Mouse (Mus musculus) heart, adult 2 months (tissue): ENCODE measurements around the gene Fxn. TPM values are rescaled to one million over a fixed set of nuclear protein-coding genes. Genes with fewer than 3 reads are reported as not detected.

Experiments used
- DNase-seq, 2 experiments: peaks; one replicate each; pipeline ENCODE4 v3.0.0; 2021
- H3K27ac ChIP-seq: fragments of 200-600 bp; 2 replicates; pipeline ENCODE4 v1.8.1; 2022
- H3K27me3 ChIP-seq: fragments of 200-500 bp; 2 replicates; pipeline ENCODE4 v1.6.1; 2012; ENCODE audit warnings: mild to moderate bottlenecking, low read length, inconsistent platforms, mixed read lengths; ENCODE audit not compliant: control insufficient read depth, insufficient read depth
- H3K36me3 ChIP-seq: fragments of 200-500 bp; 2 replicates; pipeline ENCODE4 v1.6.1; 2012; ENCODE audit warnings: low read length, inconsistent platforms; ENCODE audit not compliant: control insufficient read depth, insufficient read depth
- H3K4me1 ChIP-seq: fragments of 200-500 bp; 2 replicates; pipeline ENCODE4 v1.6.1; 2011; ENCODE audit warnings: low read length; ENCODE audit not compliant: control insufficient read depth, insufficient read depth
- H3K4me3 ChIP-seq: fragments of 200-600 bp; 2 replicates; pipeline ENCODE4 v1.8.1; 2022
- H3K79me2 ChIP-seq: fragments of 200-500 bp; replicated peaks from 2 replicates; pipeline ENCODE4 v1.6.1; 2012; ENCODE audit warnings: mild to moderate bottlenecking, inconsistent platforms, low read length, moderate library complexity, mixed read lengths; ENCODE audit not compliant: control insufficient read depth, insufficient read depth
- H3K9ac ChIP-seq: fragments of 200-500 bp; 2 replicates; pipeline ENCODE4 v1.6.1; 2012; ENCODE audit warnings: low read depth, mild to moderate bottlenecking, control low read depth, inconsistent platforms, low read length, mixed read lengths
- CTCF ChIP-seq: fragments of 200-600 bp; IDR thresholded peaks from 2 replicates; pipeline ENCODE4 v1.8.1; 2022; ENCODE audit warnings: antibody characterized with exemption, mild to moderate bottlenecking, moderate library complexity
- EP300 ChIP-seq: fragments of 200-500 bp; IDR thresholded peaks from 2 replicates; pipeline ENCODE4 v1.6.1; 2011; ENCODE audit warnings: low read depth, low read length, control low read depth; ENCODE audit not compliant: insufficient read depth
- POLR2A ChIP-seq: fragments of 200-500 bp; IDR thresholded peaks from 2 replicates; pipeline ENCODE4 v1.6.1; 2011; ENCODE audit warnings: mild to moderate bottlenecking, low read depth, low read length, control low read depth; ENCODE audit not compliant: insufficient read depth
- WGBS: fragments of 180-500 bp; shearing (Covaris S2); methylation state at CpG from one replicate; pipeline ENCODE4 v1.1.7; 2018; 5-methylcytosine and 5-hydroxymethylcytosine counted together
- intact Hi-C: fragments of 180-260 bp; cut with DNase I; formaldehyde crosslinking; loops from one replicate; pipeline ENCODE4 v1.15.1; 2025
- polyA plus RNA-seq: library from polyadenylated mRNA; depleted of rRNA; stranded (reverse); fragments of >200 nt; gene quantifications from 2 replicates; pipeline ENCODE4 v1.2.3, GENCODE M21; 2012
- total RNA-seq, 2 experiments: library from RNA; stranded (reverse); gene quantifications; 2 replicates each; pipeline ENCODE4 v1.2.3; 2021

Fxn gene
- total and polyA plus RNA-seq, 3 experiments = 26.6 to 33.0 (median 28.3) TPM

DNA sequence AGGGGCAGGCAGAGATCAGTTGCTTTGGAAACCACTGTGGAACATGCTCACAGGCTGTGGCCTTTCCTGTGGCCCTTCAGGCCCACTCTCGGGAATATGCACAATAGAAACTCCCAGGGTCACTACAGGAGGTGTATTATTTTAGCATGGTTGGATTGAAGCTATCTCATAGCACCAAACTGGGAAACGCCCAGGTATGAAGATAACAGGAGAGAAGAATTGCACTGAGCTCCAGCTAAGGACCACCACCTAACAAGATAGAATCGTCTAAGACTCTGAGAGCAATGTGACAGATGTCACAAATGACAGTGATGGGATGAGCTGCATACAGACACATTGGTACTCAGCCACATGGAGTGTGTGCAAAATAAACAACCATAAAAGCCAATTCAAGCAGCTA is 6.1 kb downstream of the Fxn start:
- Histone ChIP-seq H3K79me2 (no peaks in the 10 kb centered on the region), H3K4me1 (no peaks in the 10 kb centered on the region), H3K9ac (no peak overlapping the region), H3K36me3 (no peaks in the 10 kb centered on the region), H3K27ac (no peak overlapping the region), H3K27me3 (no peaks in the 10 kb centered on the region), H3K4me3 (no peak overlapping the region)
- WGBS = 68% methylated on average over 3 of the region's 3 CpGs
- intact Hi-C loops = no loop called here
- no peak for DNase-seq
- TF ChIP-seq CTCF = no peak
- no peak for TF ChIP-seq EP300
- TF ChIP-seq POLR2A = no peak

DNA sequence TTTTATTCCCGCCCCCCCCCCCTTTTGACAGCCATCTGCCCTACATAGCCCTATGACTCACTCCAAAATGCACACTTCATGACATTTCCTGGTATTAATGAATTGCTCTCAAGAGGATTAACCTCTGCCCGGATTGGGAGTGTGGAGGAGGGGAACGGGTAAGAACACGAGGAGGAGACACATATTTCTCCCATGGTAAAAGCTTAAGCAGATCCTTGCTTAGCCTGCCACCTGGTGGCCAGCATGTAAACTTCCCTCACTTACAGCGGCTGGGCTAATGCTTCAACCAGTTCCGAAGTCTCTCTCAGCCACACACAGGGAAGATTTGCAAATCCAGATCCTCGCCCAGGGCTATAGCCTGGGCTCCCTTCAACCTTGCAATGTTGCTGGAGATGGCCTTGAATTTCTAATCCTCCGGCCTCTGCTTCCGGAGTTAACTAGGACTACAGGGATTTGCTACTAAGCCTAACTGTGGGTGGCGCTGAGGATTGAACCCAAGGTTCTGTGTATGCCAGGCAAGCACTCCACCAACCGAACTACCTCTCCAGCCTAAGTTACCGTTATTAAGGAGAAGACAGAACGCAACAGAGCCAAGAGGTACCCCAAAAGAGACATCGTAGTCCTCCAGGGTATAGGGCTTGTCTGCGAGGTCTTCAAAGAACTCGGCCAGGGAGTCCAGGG is 8.5 kb downstream of the Fxn start:
- H3K79me2 ChIP-seq = no peaks in the 10 kb centered on the region
- DNase-seq = peak; percentile 82 to 87
- peak overlapping the region; percentile 26; the same call in 1 of the 2 replicates for H3K4me3 ChIP-seq
- no peak overlapping the region for H3K9ac ChIP-seq
- H3K27me3 ChIP-seq = no peaks in the 10 kb centered on the region
- H3K36me3 ChIP-seq = no peaks in the 10 kb centered on the region
- H3K4me1 ChIP-seq = no peaks in the 10 kb centered on the region
- no peak overlapping the region for H3K27ac ChIP-seq
- WGBS = 40% methylated on average over 16 of the region's 16 CpGs
- intact Hi-C loops = no loop called here
- no peak for TF ChIP-seq POLR2A
- TF ChIP-seq CTCF = peak; percentile 92
- peak; percentile 88 for TF ChIP-seq EP300

- Histone ChIP-seq H3K4me1 (no peaks in the 10 kb centered on the region), H3K9ac (no peak overlapping the region), H3K79me2 (no peaks in the 10 kb centered on the region), H3K4me3 (peak overlapping the region; percentile 26; the same call in 1 of the 2 replicates), H3K27me3 (no peaks in the 10 kb centered on the region), H3K36me3 (no peaks in the 10 kb centered on the region), H3K27ac (no peak overlapping the region)
- intact Hi-C loops = no loop called here
- no peak for TF ChIP-seq EP300
- TF ChIP-seq CTCF = no peak
- TF ChIP-seq POLR2A = no peak
- DNase-seq = peak; percentile 24 to 31
- 45% methylated on average over 7 of the region's 7 CpGs for WGBS
Observed at GRCm38 (mm10) chr19:24271326-24271725, 9.1 kb downstream of the Fxn start.

DNA sequence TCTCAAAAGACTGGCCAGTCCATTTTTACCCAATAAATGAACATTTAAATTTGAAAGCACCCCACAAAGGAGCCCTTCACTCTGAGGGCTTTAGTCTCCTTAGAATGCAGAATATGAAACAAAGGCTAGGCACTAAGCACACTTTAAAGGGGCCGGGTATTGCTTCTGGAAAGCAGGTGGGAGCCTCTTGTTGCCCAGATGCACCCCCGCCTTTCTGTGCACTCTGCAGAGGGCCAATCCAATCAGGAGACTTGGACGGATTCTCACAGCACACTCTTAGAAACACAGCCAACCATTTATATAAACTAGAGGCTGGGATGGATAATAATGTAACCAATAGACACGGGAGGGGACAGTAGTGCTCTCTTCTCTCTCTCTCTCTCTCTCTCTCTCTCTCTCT is 11.9 kb downstream of the Fxn start:
- intact Hi-C loops = loop anchor here (5.0 kb wide), 1 partner anchor 406 kb away; no protein-coding TSS in a partner anchor
- no peaks in the 10 kb centered on the region for H3K36me3 ChIP-seq

GRCm38 (mm10) chr19:24266046-24266830 is 14.2 kb downstream of the Fxn start:
- Histone ChIP-seq H3K9ac (no peak overlapping the region), H3K27ac (no peak overlapping the region), H3K36me3 (no peaks in the 10 kb centered on the region), H3K4me3 (no peak overlapping the region), H3K27me3 (no peaks in the 10 kb centered on the region), H3K4me1 (no peaks in the 10 kb centered on the region; the same call in 1 of the 2 replicates), H3K79me2 (no peaks in the 10 kb centered on the region)
- TF ChIP-seq POLR2A = no peak
- no peak for TF ChIP-seq EP300
- no peak for TF ChIP-seq CTCF
- intact Hi-C loops = loop anchor here (5.0 kb wide), 1 partner anchor 404 kb away; no protein-coding TSS in a partner anchor
- no peak for DNase-seq
- WGBS = 88% methylated on average over 7 of the region's 7 CpGs

More for the DNA sequence above, 11.9 kb downstream of the Fxn start:
- Histone ChIP-seq H3K79me2 (no peaks in the 10 kb centered on the region), H3K27ac (no peak overlapping the region), H3K4me1 (no peaks in the 10 kb centered on the region; the same call in 1 of the 2 replicates), H3K4me3 (no peak overlapping the region), H3K9ac (no peak overlapping the region), H3K27me3 (no peaks in the 10 kb centered on the region)
- no peak for DNase-seq
- TF ChIP-seq POLR2A = no peak
- no peak for TF ChIP-seq CTCF
- no peak for TF ChIP-seq EP300
- 70% methylated on average over 4 of the region's 4 CpGs for WGBS

DNA sequence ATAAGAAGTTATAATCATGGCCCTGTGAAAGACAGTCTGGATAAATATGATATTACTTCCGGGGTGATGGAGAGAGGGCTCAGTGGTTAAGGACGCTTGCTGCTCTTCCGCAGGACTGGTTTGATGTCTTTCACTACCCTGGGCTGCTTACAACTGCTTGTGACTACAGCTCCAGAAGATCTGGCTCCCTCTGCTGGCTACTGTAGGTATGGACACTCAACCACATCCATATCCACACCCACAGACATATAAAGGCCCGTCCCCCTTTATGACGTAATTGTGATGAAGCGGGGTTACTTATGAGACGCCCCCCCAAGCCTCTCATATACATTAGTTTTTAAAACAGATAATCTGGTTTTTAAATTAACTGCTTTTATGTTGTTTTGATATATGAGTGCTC is 15.4 kb downstream of the Fxn start:
- Histone ChIP-seq H3K27me3 (no peaks in the 10 kb centered on the region), H3K36me3 (no peaks in the 10 kb centered on the region), H3K27ac (no peak overlapping the region), H3K4me1 (no peaks in the 10 kb centered on the region; the same call in 1 of the 2 replicates), H3K4me3 (no peak overlapping the region), H3K79me2 (no peaks in the 10 kb centered on the region), H3K9ac (no peak overlapping the region)
- DNase-seq = peak; percentile 78 to 80
- intact Hi-C loops = loop anchor here (1.0 to 5.0 kb wide), 4 partner anchors 40 to 403 kb away; partner anchors contain the start of gene Tjp2
- TF ChIP-seq EP300 (peak; percentile 49), CTCF (peak; percentile 93), POLR2A (no peak)
- WGBS = 31% methylated on average over 7 of the region's 7 CpGs
